Mouse (Mus musculus) small intestine, adult 2 months (tissue): ENCODE measurements around the gene Itih3. TPM values are rescaled to one million over a fixed set of nuclear protein-coding genes. Genes with fewer than 3 reads are reported as not detected.
A peak's percentile ranks its signal among the peaks of the same experiment; 100 is the strongest.

Experiments used
- H3K27ac ChIP-seq: fragments of 200-500 bp; 2 replicates; pipeline ENCODE4 v1.5.1; 2012; ENCODE audit warnings: low read depth, low read length, control low read depth, inconsistent platforms; ENCODE audit not compliant: insufficient read depth
- H3K27me3 ChIP-seq: fragments of 200-500 bp; 2 replicates; pipeline ENCODE4 v1.6.1; 2012; ENCODE audit warnings: mild to moderate bottlenecking, moderate library complexity, low read length, inconsistent platforms; ENCODE audit not compliant: control insufficient read depth, insufficient read depth
- H3K36me3 ChIP-seq: fragments of 200-500 bp; 2 replicates; pipeline ENCODE4 v1.6.1; 2012; ENCODE audit warnings: mild to moderate bottlenecking, low read length, control low read depth, inconsistent platforms; ENCODE audit not compliant: control insufficient read depth, insufficient read depth
- H3K4me1 ChIP-seq: fragments of 200-500 bp; 2 replicates; pipeline ENCODE4 v1.6.1; 2012; ENCODE audit warnings: low read length, inconsistent platforms, mixed read lengths; ENCODE audit not compliant: control insufficient read depth, insufficient read depth, insufficient read length
- H3K4me3 ChIP-seq: fragments of 200-500 bp; 2 replicates; pipeline ENCODE4 v1.5.1; 2012; ENCODE audit warnings: low read depth, mild to moderate bottlenecking, control low read depth, inconsistent platforms, low read length, moderate library complexity
- CTCF ChIP-seq: fragments of 200-500 bp; IDR thresholded peaks from 2 replicates; pipeline ENCODE4 v1.5.1; 2012; ENCODE audit warnings: low read depth, mild to moderate bottlenecking, control low read depth, inconsistent platforms, low read length, moderate library complexity, mixed read lengths; ENCODE audit not compliant: insufficient replicate concordance, insufficient read length; ENCODE audit errors: extremely low read depth
- POLR2A ChIP-seq: fragments of 200-500 bp; IDR thresholded peaks from 2 replicates; pipeline ENCODE4 v1.6.1; 2012; ENCODE audit warnings: low read depth, mild to moderate bottlenecking, control low read depth, inconsistent platforms, low read length, moderate library complexity
- WGBS: fragments of 180-500 bp; shearing (Covaris S2); methylation state at CpG from one replicate; pipeline ENCODE4 v1.1.7; 2018; 5-methylcytosine and 5-hydroxymethylcytosine counted together
- polyA plus RNA-seq: library from polyadenylated mRNA; depleted of rRNA; stranded (reverse); fragments of >200 nt; gene quantifications from 2 replicates; pipeline ENCODE4 v1.2.3, GENCODE M21; 2012; rRNA removed

Itih3 gene
- polyA plus RNA-seq: 0.11 and 0.49 TPM in 2 replicates

DNA sequence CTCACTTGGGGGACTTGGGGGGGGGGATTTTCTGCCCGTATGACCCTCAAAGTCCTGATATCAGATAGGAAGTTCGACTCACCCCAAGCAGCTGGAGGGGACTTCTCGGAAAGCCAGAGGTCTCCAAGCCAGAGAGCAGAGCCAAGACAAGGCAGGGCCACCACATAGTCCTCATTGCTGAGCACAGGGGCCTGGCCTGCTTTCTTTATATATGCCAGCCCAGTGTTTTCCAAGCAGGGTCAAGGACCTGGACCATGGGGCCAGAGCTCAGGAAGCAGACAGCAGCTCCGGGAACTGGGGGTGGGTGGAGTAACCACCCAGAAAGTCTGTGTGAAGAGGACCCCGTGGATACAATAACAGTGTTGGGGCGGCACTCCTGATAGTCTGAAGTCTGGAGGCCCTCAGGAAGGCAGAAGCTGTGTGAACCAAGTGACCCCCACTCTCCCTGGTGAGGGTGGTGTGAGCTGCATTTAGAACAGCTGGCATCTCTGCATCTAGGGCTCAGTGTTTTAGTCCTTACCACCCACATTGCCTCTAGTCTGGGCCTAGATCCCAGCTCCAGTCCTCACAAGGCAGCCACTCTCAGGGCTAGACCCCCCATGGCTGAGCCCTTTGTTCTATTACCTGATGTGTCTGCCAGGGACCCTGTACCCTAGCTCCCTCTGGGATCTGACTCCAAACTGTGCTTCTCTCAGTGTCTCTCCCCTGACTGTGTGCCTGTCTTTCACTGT lies at the start of gene Itih3:
Itih3 (minus strand) TSS at position 386 of the 731 bp plus-strand sequence.
- no peak within 1 kb of the TSS for H3K4me3 ChIP-seq
- H3K4me1 ChIP-seq: no peaks in the 10 kb centered on the region
- TF ChIP-seq CTCF: no peak
- no peak for TF ChIP-seq POLR2A
- no peaks in the 10 kb centered on the region for H3K27me3 ChIP-seq
- H3K36me3 ChIP-seq: no peaks in the 10 kb centered on the region
- 68% methylated on average over 6 of the region's 6 CpGs for WGBS
- no peak within 1 kb of the TSS for H3K27ac ChIP-seq

DNA sequence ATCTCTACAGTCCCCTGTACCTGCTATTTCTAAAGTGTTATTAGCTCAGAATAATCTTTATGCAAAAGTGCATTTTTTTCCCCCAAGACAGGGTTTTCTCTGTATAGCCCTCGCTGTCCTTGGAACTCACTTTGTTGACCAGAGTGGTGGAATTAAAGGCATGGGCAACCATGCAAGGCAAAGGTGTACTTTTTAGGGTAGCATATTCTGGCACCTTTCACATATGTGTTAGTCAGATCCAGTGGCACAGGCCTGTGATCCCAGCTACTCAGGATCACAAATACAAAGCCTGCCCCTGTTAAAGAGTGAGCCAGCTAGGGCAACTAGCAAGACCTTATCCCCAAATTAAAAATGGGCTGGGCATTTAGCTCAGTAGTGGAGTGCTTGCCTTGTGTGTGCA lies 36.8 kb upstream of the Itih3 start:
- TF ChIP-seq CTCF (no peak), POLR2A (no peak)

DNA sequence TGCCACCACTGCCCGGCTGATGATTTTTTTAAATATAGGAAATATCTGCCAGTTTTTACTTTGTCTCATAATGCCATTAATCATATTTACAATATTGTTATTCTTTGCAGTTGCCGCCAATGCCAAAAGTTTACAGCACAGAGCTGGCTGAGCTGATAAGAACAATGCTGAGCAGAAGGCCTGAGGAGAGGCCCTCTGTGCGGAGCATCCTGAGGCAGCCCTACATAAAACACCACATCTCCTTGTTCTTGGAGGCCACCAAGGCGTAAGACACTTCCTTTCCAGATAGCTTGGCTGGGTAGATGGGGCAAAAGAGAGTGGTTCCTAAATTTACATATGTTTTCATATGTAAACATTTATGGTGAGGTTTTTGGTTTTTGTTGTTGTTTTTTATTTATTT lies 35.5 kb upstream of the Itih3 start:
- H3K36me3 ChIP-seq: peaks cover 16% of the 10 kb centered on the region
- H3K27ac ChIP-seq: no peak overlapping the region
- H3K4me3 ChIP-seq: no peak overlapping the region
- no peaks in the 10 kb centered on the region for H3K27me3 ChIP-seq
- TF ChIP-seq POLR2A (no peak), CTCF (no peak)
- 95% methylated on average over 4 of the region's 4 CpGs for WGBS
- H3K4me1 ChIP-seq: no peaks in the 10 kb centered on the region

More for the DNA sequence above, 36.8 kb upstream of the Itih3 start:
- H3K4me1 ChIP-seq: no peaks in the 10 kb centered on the region
- 96% methylated on average over 1 of the region's 1 CpGs for WGBS
- no peaks in the 10 kb centered on the region for H3K27me3 ChIP-seq
- H3K4me3 ChIP-seq: no peak overlapping the region
- no peak overlapping the region for H3K27ac ChIP-seq
- peaks cover 17% of the 10 kb centered on the region for H3K36me3 ChIP-seq

DNA sequence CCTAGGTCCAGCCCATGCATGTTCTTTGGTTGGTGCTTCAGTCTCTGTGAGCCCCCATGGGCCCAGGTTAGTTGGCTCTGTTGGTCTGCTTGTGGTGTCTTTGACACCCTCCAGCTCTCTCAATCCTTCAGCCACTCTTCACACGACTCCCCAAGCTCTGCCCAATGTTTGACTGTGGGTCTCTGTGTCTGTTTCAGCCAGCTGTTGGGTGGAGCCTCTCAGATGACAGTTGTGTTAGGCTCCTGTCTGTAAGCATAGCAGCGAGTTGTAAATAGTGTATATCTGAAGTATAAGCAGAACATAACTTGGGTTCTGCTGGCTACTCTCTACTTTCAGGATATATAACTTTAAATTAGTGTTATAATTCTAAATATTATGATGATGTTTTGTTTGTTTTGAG lies 35.0 kb upstream of the Itih3 start:
- no peaks in the 10 kb centered on the region for H3K27me3 ChIP-seq
- H3K27ac ChIP-seq: no peak overlapping the region
- H3K4me1 ChIP-seq: no peaks in the 10 kb centered on the region
- H3K4me3 ChIP-seq: no peak overlapping the region
- peaks cover 16% of the 10 kb centered on the region for H3K36me3 ChIP-seq
- no peak for TF ChIP-seq POLR2A
- TF ChIP-seq CTCF: no peak
- WGBS: 82% methylated on average over 2 of the region's 2 CpGs

DNA sequence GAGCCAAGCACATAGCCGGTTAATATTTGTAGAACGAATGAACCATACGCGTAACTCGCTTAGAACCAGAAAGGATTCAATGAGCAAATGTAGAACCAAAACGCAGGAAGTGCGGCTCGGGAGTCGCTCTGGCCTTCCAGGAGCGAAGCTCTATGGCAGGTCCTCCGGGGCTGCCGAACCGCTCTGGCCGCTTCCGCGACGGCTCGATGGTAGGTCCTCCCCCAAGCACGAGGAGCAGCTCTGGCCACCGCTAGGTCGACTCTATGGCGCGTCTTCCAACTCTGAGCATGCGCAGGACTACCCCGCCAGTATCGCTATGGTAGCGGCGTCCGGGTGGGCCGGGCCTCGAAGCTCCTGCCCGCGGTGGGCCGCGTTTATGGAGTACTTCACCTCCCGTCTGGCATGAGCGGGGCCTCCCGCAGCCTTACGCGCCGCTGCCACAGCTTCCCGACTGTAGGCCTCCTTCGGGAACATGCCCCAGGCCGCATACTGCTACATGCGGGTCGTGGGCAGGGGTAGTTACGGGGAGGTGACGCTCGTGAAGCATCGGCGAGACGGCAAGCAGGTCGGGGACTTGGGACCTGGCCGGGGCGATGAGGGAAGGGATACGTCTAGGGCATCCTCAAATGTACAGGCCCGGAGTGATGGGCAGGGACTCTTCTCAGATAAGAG lies 27.7 kb upstream of the Itih3 start, which contains the start of gene Nek4:
Nek4 (plus strand) TSS at position 224 of the 672 bp plus-strand sequence.
- H3K4me1 ChIP-seq: peaks cover 5% of the 10 kb centered on the region; the same call in 1 of the 2 replicates
- WGBS: under 1% methylated on average over 57 of the region's 57 CpGs
- H3K27ac ChIP-seq: no peak within 1 kb of the TSS; the same call in 1 of the 2 replicates
- no peaks in the 10 kb centered on the region; the same call in 1 of the 2 replicates for H3K27me3 ChIP-seq
- H3K4me3 ChIP-seq: peak within 1 kb of the TSS; percentile 93
- no peaks in the 10 kb centered on the region for H3K36me3 ChIP-seq
- TF ChIP-seq CTCF: no peak
- peak; percentile 21; the same call in 1 of the 2 replicates for TF ChIP-seq POLR2A

DNA sequence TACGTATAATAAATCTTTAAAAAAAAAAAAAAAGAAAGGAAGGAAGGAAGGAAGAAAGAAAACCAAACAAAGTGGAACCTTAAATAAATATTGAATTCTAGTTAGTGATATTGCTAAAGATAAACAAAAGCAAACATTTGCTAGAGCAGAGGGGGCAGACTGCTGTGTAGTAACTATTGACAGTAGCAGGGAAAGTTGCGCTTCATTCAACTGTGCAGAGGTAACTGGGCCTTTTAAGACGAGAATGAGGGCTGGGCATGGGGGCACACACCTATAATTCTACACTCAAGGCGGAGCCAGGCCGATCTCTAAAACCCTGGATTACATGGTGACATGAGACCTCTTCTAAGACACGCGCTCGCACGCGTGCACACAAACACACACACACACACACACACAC lies 26.4 kb upstream of the Itih3 start:
- H3K4me3 ChIP-seq: no peak overlapping the region
- H3K27ac ChIP-seq: no peak overlapping the region
- peaks cover 5% of the 10 kb centered on the region; the same call in 1 of the 2 replicates for H3K4me1 ChIP-seq
- H3K27me3 ChIP-seq: no peaks in the 10 kb centered on the region; the same call in 1 of the 2 replicates
- no peaks in the 10 kb centered on the region for H3K36me3 ChIP-seq
- no peak for TF ChIP-seq CTCF
- no peak for TF ChIP-seq POLR2A
- WGBS: 89% methylated on average over 10 of the region's 10 CpGs

DNA sequence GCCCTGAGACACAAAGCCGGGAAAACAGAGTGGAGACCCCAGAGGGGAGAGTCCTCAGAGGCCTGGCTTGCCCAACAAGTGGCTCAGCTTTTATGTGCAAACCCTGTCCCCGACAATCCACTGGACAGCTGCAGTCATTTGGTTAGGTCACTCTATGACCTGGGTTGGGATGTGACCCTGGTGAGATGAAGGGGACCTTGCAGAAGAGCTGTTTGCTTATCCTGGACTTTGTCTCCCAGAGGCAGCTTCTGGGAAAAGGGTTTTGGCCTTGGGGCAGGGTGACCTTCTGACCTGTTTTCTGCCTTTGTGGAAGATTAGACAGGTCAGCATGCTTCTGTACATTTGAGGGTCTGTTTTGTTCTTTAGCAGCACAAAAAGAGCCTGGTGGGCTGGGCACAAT lies 21.2 kb upstream of the Itih3 start:
- Histone ChIP-seq H3K4me1 (no peaks in the 10 kb centered on the region), H3K36me3 (no peaks in the 10 kb centered on the region), H3K27me3 (no peaks in the 10 kb centered on the region; the same call in 1 of the 2 replicates), H3K27ac (no peak overlapping the region), H3K4me3 (no peak overlapping the region)
- TF ChIP-seq CTCF (no peak), POLR2A (no peak)
- WGBS: 67% methylated on average over 2 of the region's 2 CpGs
